Mouse (Mus musculus) stomach, postnatal 0 days (tissue): ENCODE measurements around the gene Gm20219. TPM values are rescaled to one million over a fixed set of nuclear protein-coding genes. Genes with fewer than 3 reads are reported as not detected.
A peak's percentile ranks its signal among the peaks of the same experiment; 100 is the strongest.
"Not testable (repeated sequence)": the region's sequence is repeated elsewhere in the genome, so short reads cannot be mapped to it uniquely, and the experiment has no call there.

Experiments used
- ATAC-seq: fragments of 200-750 bp; cut with Nextera tagmentation; 2 replicates; pipeline ENCODE4 v1.8.0; 2017; ENCODE audit not compliant: low FRiP score, low TSS enrichment
- DNase-seq: peaks from one replicate; pipeline ENCODE4 v3.0.0-alpha.2; 2016; ENCODE audit warnings: low spot score
- H3K27ac ChIP-seq: fragments of 300-500 bp; sonication (generic); replicated peaks from 2 replicates; pipeline ENCODE4 v1.5.1; 2014; ENCODE audit warnings: mild to moderate bottlenecking, control low read depth
- H3K27me3 ChIP-seq: fragments of 300-500 bp; sonication (generic); 2 replicates; pipeline ENCODE4 v1.6.1; 2014; ENCODE audit warnings: low read length; ENCODE audit not compliant: control insufficient read depth, insufficient read depth
- H3K36me3 ChIP-seq: fragments of 300-500 bp; sonication (generic); 2 replicates; pipeline ENCODE4 v1.6.1; 2014; ENCODE audit warnings: low read length, mixed read lengths; ENCODE audit not compliant: control insufficient read depth, insufficient read depth
- H3K4me1 ChIP-seq: fragments of 300-500 bp; sonication (generic); replicated peaks from 2 replicates; pipeline ENCODE4 v1.6.1; 2014; ENCODE audit warnings: antibody characterized with exemption; ENCODE audit not compliant: control insufficient read depth, insufficient read depth
- H3K4me2 ChIP-seq: fragments of 300-500 bp; sonication (generic); replicated peaks from 2 replicates; pipeline ENCODE4 v1.6.1; 2014; ENCODE audit warnings: low read depth, mild to moderate bottlenecking, control low read depth, moderate library complexity
- H3K4me3 ChIP-seq: fragments of 300-500 bp; sonication (generic); 2 replicates; pipeline ENCODE4 v1.5.1; 2014; ENCODE audit warnings: low read depth, low read length, control low read depth
- H3K9ac ChIP-seq: fragments of 300-500 bp; sonication (generic); 2 replicates; pipeline ENCODE4 v1.6.1; 2014; ENCODE audit warnings: mild to moderate bottlenecking, low read length, control low read depth, mixed read lengths
- H3K9me3 ChIP-seq: fragments of 300-500 bp; sonication (generic); 2 replicates; pipeline ENCODE4 v1.6.1; 2016; ENCODE audit warnings: low read length; ENCODE audit not compliant: control insufficient read depth
- CTCF ChIP-seq: IDR thresholded peaks from 2 replicates; pipeline ENCODE4 v1.5.1; 2016; ENCODE audit warnings: antibody characterized with exemption, low read depth, mild to moderate bottlenecking, moderate library complexity
- EP300 ChIP-seq: optimal IDR thresholded peaks from 2 replicates; pipeline ENCODE3; 2016; ENCODE audit warnings: antibody characterized with exemption
- WGBS: fragments of 180-500 bp; shearing (Covaris S2); extraction: QIAGEN DNeasy Blood & Tissue Kit; methylation state at CpG from one replicate; pipeline ENCODE4 v1.1.7; 2014; 5-methylcytosine and 5-hydroxymethylcytosine counted together
- polyA plus RNA-seq: library from polyadenylated mRNA; unstranded; fragments of >200 nt; fragmentation: Nextera tagmentation; extraction: Ambion mirVana; gene quantifications from 2 replicates; pipeline ENCODE4 v1.2.1, GENCODE M21; 2015

The Gm20219 gene
- polyA plus RNA-seq, 1 experiment from 2014 or later: 15.9 TPM

- TF ChIP-seq EP300 (no peak), CTCF (peak; percentile 29)
- H3K27me3 ChIP-seq: no peaks in the 10 kb centered on the region
- no peak; the same call in 1 of the 2 replicates for ATAC-seq
- H3K9me3 ChIP-seq: no peaks in the 10 kb centered on the region
- H3K27ac ChIP-seq: no peak overlapping the region
- no peak overlapping the region for H3K9ac ChIP-seq
- WGBS: 27% methylated on average over 9 of the region's 9 CpGs
- H3K36me3 ChIP-seq: no peaks in the 10 kb centered on the region
- DNase-seq: peak; percentile 46
- no peak overlapping the region for H3K4me3 ChIP-seq
- no peaks in the 10 kb centered on the region for H3K4me1 ChIP-seq
- H3K4me2 ChIP-seq: no peak overlapping the region
Observed at GRCm38 (mm10) chr17:56502526-56502925, 51.7 kb downstream of the Gm20219 start.

GRCm38 (mm10) chr17:56501635-56502400 is 52.4 kb downstream of the Gm20219 start:
- not testable (repeated sequence) for H3K4me1 ChIP-seq, H3K27ac ChIP-seq, H3K9ac ChIP-seq, H3K4me2 ChIP-seq, H3K9me3 ChIP-seq, H3K4me3 ChIP-seq, H3K27me3 ChIP-seq, DNase-seq, ATAC-seq, H3K36me3 ChIP-seq
- WGBS: 32% methylated on average over 2 of the region's 2 CpGs

Other genes starting within 250 kb of the Gm20219 start
- 13.5 and 15.0 TPM in 2 replicates for gene Kdm4b, start 228.3 kb downstream of the Gm20219 start, polyA plus RNA-seq
- 22.2 and 22.8 TPM in 2 replicates for gene Ptprs, start 77.9 kb downstream of the Gm20219 start, polyA plus RNA-seq
- gene Znrf4, start 42.0 kb downstream of the Gm20219 start, polyA plus RNA-seq: not detected in 2 replicates
- gene Safb2, start 30.2 kb upstream of the Gm20219 start, polyA plus RNA-seq: 25.4 and 28.8 TPM in 2 replicates
- 34.7 and 38.6 TPM in 2 replicates for gene Safb, start 30.4 kb upstream of the Gm20219 start, polyA plus RNA-seq
- gene 2410015M20Rik, start 55.4 kb upstream of the Gm20219 start, polyA plus RNA-seq: 327 and 335 TPM in 2 replicates
- 2,079 and 2,215 TPM in 2 replicates for gene Rpl36, start 59.0 kb upstream of the Gm20219 start, polyA plus RNA-seq
- gene Lonp1, start 72.5 kb upstream of the Gm20219 start, polyA plus RNA-seq: 25.8 and 27.5 TPM in 2 replicates
- gene Catsperd, start 73.8 kb upstream of the Gm20219 start, polyA plus RNA-seq: 0.10 and 0.18 TPM in 2 replicates
- gene Ranbp3, start 118.9 kb upstream of the Gm20219 start, polyA plus RNA-seq: 34.5 and 35.4 TPM in 2 replicates
- gene Ndufa11, start 163.4 kb upstream of the Gm20219 start, polyA plus RNA-seq: 584 and 595 TPM in 2 replicates
- 19.0 and 22.8 TPM in 2 replicates for gene Vmac, start 163.6 kb upstream of the Gm20219 start, polyA plus RNA-seq
- 32.4 and 37.9 TPM in 2 replicates for gene Nrtn, start 203.1 kb upstream of the Gm20219 start, polyA plus RNA-seq
- 22.9 and 24.4 TPM in 2 replicates for gene Dus3l, start 210.4 kb upstream of the Gm20219 start, polyA plus RNA-seq
- 0.38 and 0.65 TPM in 2 replicates for gene Prr22, start 215.9 kb upstream of the Gm20219 start, polyA plus RNA-seq